Mouse (Mus musculus): ENCODE results near the gene Uvrag. TPM values are rescaled to one million over a fixed set of nuclear protein-coding genes. Genes with fewer than 3 reads are reported as not detected.
"Not testable (repeated sequence)": the region's sequence is repeated elsewhere in the genome, so short reads cannot be mapped to it uniquely, and the experiment has no call there.

The Uvrag gene
- polyA plus RNA-seq, 1 experiment from 2014 or later: 25.8 TPM

DNA sequence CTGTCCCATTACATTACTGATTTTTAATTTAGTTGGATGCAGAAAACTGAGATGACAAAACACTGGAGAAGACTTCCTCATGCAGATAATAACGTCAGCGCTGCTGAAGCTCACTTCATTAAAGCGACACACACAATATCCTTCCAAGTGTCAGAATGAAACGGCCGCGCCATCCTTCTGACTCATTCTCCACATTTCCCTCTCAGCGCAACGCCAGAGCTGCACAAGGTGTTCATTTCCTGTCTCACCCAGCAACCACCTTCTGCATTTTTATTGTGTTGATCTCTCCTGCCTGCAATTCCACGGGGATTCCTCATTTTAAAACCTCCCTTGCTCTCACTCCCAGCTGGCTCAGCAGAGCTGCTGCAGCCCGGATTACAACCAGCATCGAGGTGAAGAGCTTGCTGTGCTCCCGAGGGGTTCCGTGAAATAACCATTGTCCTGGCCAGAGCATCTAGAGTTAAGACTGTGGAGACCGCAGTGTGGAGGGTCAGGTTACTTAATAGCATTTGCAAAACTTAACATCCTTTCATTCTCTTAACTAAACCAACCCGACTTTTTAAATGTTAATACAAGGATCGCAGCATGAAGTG is 172.8 kb downstream of the Uvrag start:
- H3K27ac ChIP-seq (ENCODE audit: low read depth): no peak overlapping the region
- peaks cover 9% of the 10 kb centered on the region; the same call in 1 of the 2 replicates for H3K4me1 ChIP-seq (replicated peaks; ENCODE audit: control insufficient read depth, insufficient read depth, low read length)
- 22% methylated on average over 16 of the region's 16 CpGs for WGBS
- peak overlapping the region; percentile 29; the same call in 1 of the 2 replicates for H3K4me2 ChIP-seq (ENCODE audit: low read length)
- H3K4me3 ChIP-seq (ENCODE audit: low read depth, low read length): no peak overlapping the region
- H3K9ac ChIP-seq (ENCODE audit: low read length): no peak overlapping the region
- no peaks in the 10 kb centered on the region for H3K36me3 ChIP-seq (ENCODE audit: control insufficient read depth, insufficient read depth, low read length)
- H3K9me3 ChIP-seq (ENCODE audit: control insufficient read depth, low read length): no peaks in the 10 kb centered on the region
- ATAC-seq (replicated peaks; ENCODE audit: low FRiP score, low TSS enrichment, low read depth) (no peak), DNase-seq (ENCODE audit: low spot score) (no peak)
- H3K27me3 ChIP-seq (replicated peaks; ENCODE audit: control insufficient read depth, insufficient read depth, low read length): no peaks in the 10 kb centered on the region

DNA sequence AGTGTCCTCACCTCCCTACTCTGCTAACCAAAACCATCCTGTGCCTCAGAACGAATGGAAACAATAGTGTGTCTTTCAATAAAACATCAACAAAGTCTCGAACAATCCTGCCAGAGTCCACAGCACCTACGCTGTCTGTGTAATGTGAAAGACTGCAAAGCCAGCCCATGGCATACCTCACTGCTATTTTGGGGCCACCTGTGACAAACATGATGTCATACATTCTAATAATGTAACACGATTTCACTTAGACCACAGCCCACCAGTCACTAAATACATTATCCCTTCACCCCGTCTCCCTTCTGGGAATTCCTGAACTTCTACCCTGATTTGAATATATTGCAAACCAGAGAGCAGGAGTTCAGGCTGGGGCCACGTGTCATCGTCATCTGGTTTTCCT is 173.3 kb downstream of the Uvrag start:
- DNase-seq (ENCODE audit: low spot score) (no peak), ATAC-seq (replicated peaks; ENCODE audit: low FRiP score, low TSS enrichment, low read depth) (no peak)
- no peaks in the 10 kb centered on the region for H3K36me3 ChIP-seq (ENCODE audit: control insufficient read depth, insufficient read depth, low read length)
- no peak overlapping the region for H3K4me2 ChIP-seq (ENCODE audit: low read length)
- no peaks in the 10 kb centered on the region for H3K9me3 ChIP-seq (ENCODE audit: control insufficient read depth, low read length)
- peaks cover 12% of the 10 kb centered on the region; the same call in 1 of the 2 replicates for H3K4me1 ChIP-seq (replicated peaks; ENCODE audit: control insufficient read depth, insufficient read depth, low read length)
- WGBS: 56% methylated on average over 7 of the region's 7 CpGs
- H3K27me3 ChIP-seq (replicated peaks; ENCODE audit: control insufficient read depth, insufficient read depth, low read length): no peaks in the 10 kb centered on the region
- H3K4me3 ChIP-seq (ENCODE audit: low read depth, low read length): no peak overlapping the region
- no peak overlapping the region for H3K27ac ChIP-seq (ENCODE audit: low read depth)
- H3K9ac ChIP-seq (ENCODE audit: low read length): no peak overlapping the region

DNA sequence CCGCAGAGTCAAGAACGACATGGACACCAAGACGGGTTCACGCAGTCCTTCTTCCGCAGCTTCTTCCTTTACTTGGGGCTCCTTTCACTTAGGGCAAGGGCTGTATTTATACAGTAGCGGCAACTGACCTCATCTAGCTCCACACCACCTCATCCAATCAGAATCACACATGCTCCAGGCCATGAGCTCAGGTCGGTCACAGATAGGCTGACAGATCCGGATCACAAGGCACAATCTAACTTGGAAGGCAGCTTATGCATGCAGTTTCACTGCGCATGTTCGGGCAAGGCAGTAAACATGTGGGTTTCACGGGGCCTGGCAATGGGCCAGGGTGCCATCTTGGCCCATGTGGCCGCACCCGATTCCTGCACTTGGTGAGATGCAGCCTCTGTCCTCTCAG is 177.4 kb downstream of the Uvrag start:
- H3K4me2 ChIP-seq (ENCODE audit: low read length); H3K4me3 ChIP-seq (ENCODE audit: low read depth, low read length); H3K9ac ChIP-seq (ENCODE audit: low read length); H3K36me3 ChIP-seq (ENCODE audit: control insufficient read depth, insufficient read depth, low read length); H3K9me3 ChIP-seq (ENCODE audit: control insufficient read depth, low read length); DNase-seq (ENCODE audit: low spot score); ATAC-seq (replicated peaks; ENCODE audit: low FRiP score, low TSS enrichment, low read depth); H3K27ac ChIP-seq (ENCODE audit: low read depth); H3K27me3 ChIP-seq (replicated peaks; ENCODE audit: control insufficient read depth, insufficient read depth, low read length): not testable (repeated sequence)
- WGBS: 91% methylated on average over 13 of the region's 13 CpGs
- H3K4me1 ChIP-seq (replicated peaks; ENCODE audit: control insufficient read depth, insufficient read depth, low read length): peaks cover 15% of the 10 kb centered on the region

GRCm38 (mm10) chr7:98962547-98963311 is 178.2 kb downstream of the Uvrag start:
- Histone ChIP-seq H3K27me3 (replicated peaks; ENCODE audit: control insufficient read depth, insufficient read depth, low read length) (no peaks in the 10 kb centered on the region), H3K27ac (ENCODE audit: low read depth) (no peak overlapping the region), H3K9ac (ENCODE audit: low read length) (no peak overlapping the region), H3K9me3 (ENCODE audit: control insufficient read depth, low read length) (no peaks in the 10 kb centered on the region), H3K36me3 (ENCODE audit: control insufficient read depth, insufficient read depth, low read length) (no peaks in the 10 kb centered on the region), H3K4me2 (ENCODE audit: low read length) (no peak overlapping the region; the same call in 1 of the 2 replicates), H3K4me3 (ENCODE audit: low read depth, low read length) (no peak overlapping the region), H3K4me1 (replicated peaks; ENCODE audit: control insufficient read depth, insufficient read depth, low read length) (peaks cover 17% of the 10 kb centered on the region)
- ATAC-seq (replicated peaks; ENCODE audit: low FRiP score, low TSS enrichment, low read depth) (peak; percentile 79), DNase-seq (ENCODE audit: low spot score) (peak; percentile 79)
- 29% methylated on average over 13 of the region's 13 CpGs for WGBS

GRCm38 (mm10) chr7:98962074-98962473 is 178.9 kb downstream of the Uvrag start:
- Histone ChIP-seq H3K4me2 (ENCODE audit: low read length) (no peak overlapping the region), H3K27me3 (replicated peaks; ENCODE audit: control insufficient read depth, insufficient read depth, low read length) (no peaks in the 10 kb centered on the region), H3K9me3 (ENCODE audit: control insufficient read depth, low read length) (no peaks in the 10 kb centered on the region), H3K9ac (ENCODE audit: low read length) (no peak overlapping the region), H3K4me3 (ENCODE audit: low read depth, low read length) (no peak overlapping the region), H3K27ac (ENCODE audit: low read depth) (no peak overlapping the region), H3K4me1 (replicated peaks; ENCODE audit: control insufficient read depth, insufficient read depth, low read length) (peaks cover 23% of the 10 kb centered on the region), H3K36me3 (ENCODE audit: control insufficient read depth, insufficient read depth, low read length) (no peaks in the 10 kb centered on the region)
- ATAC-seq (replicated peaks; ENCODE audit: low FRiP score, low TSS enrichment, low read depth): peak; percentile 47; the same call in 1 of the 2 replicates
- no peak for DNase-seq (ENCODE audit: low spot score)
- WGBS: 70% methylated on average over 11 of the region's 11 CpGs

- no peaks in the 10 kb centered on the region for H3K27me3 ChIP-seq (replicated peaks; ENCODE audit: control insufficient read depth, insufficient read depth, low read length)
- no peak overlapping the region for H3K9ac ChIP-seq (ENCODE audit: low read length)
- ATAC-seq (replicated peaks; ENCODE audit: low FRiP score, low TSS enrichment, low read depth) (no peak), DNase-seq (ENCODE audit: low spot score) (no peak)
- H3K36me3 ChIP-seq (ENCODE audit: control insufficient read depth, insufficient read depth, low read length): no peaks in the 10 kb centered on the region
- peaks cover 26% of the 10 kb centered on the region for H3K4me1 ChIP-seq (replicated peaks; ENCODE audit: control insufficient read depth, insufficient read depth, low read length)
- H3K27ac ChIP-seq (ENCODE audit: low read depth): no peak overlapping the region
- WGBS: 80% methylated on average over 8 of the region's 8 CpGs
- H3K4me3 ChIP-seq (ENCODE audit: low read depth, low read length): no peak overlapping the region
- no peak overlapping the region for H3K4me2 ChIP-seq (ENCODE audit: low read length)
- H3K9me3 ChIP-seq (ENCODE audit: control insufficient read depth, low read length): no peaks in the 10 kb centered on the region
Measured at GRCm38 (mm10) chr7:98960274-98960673, 180.7 kb downstream of the Uvrag start.

- no peak overlapping the region for H3K9ac ChIP-seq (ENCODE audit: low read length)
- H3K36me3 ChIP-seq (ENCODE audit: control insufficient read depth, insufficient read depth, low read length): no peaks in the 10 kb centered on the region
- DNase-seq (ENCODE audit: low spot score) (no peak), ATAC-seq (replicated peaks; ENCODE audit: low FRiP score, low TSS enrichment, low read depth) (no peak)
- H3K4me3 ChIP-seq (ENCODE audit: low read depth, low read length): no peak overlapping the region
- no peak overlapping the region for H3K4me2 ChIP-seq (ENCODE audit: low read length)
- no peak overlapping the region for H3K27ac ChIP-seq (ENCODE audit: low read depth)
- no peaks in the 10 kb centered on the region for H3K9me3 ChIP-seq (ENCODE audit: control insufficient read depth, low read length)
- 95% methylated on average over 5 of the region's 5 CpGs for WGBS
- H3K27me3 ChIP-seq (replicated peaks; ENCODE audit: control insufficient read depth, insufficient read depth, low read length): no peaks in the 10 kb centered on the region
- H3K4me1 ChIP-seq (replicated peaks; ENCODE audit: control insufficient read depth, insufficient read depth, low read length): peaks cover 31% of the 10 kb centered on the region
Measured at GRCm38 (mm10) chr7:98959246-98959645, 181.7 kb downstream of the Uvrag start.

- H3K9me3 ChIP-seq (ENCODE audit: control insufficient read depth, low read length): no peaks in the 10 kb centered on the region
- peaks cover 29% of the 10 kb centered on the region for H3K4me1 ChIP-seq (replicated peaks; ENCODE audit: control insufficient read depth, insufficient read depth, low read length)
- WGBS: 11% methylated on average over 11 of the region's 11 CpGs
- no peak overlapping the region for H3K4me2 ChIP-seq (ENCODE audit: low read length)
- H3K4me3 ChIP-seq (ENCODE audit: low read depth, low read length): no peak overlapping the region
- no peak for ATAC-seq (replicated peaks; ENCODE audit: low FRiP score, low TSS enrichment, low read depth)
- H3K36me3 ChIP-seq (ENCODE audit: control insufficient read depth, insufficient read depth, low read length): no peaks in the 10 kb centered on the region
- H3K27ac ChIP-seq (ENCODE audit: low read depth): peak overlapping the region; percentile 44
- DNase-seq (ENCODE audit: low spot score): no peak
- H3K27me3 ChIP-seq (replicated peaks; ENCODE audit: control insufficient read depth, insufficient read depth, low read length): no peaks in the 10 kb centered on the region
- H3K9ac ChIP-seq (ENCODE audit: low read length): no peak overlapping the region
Measured at GRCm38 (mm10) chr7:98958172-98958571, 182.8 kb downstream of the Uvrag start.

Data from intestine, embryonic 14.5 days (tissue).